In genomic region chr5:143755529-143756141, GRCm38 (mm10) we compare ENCODE assay signal across 30 mouse cellular contexts.
"Had no signal": no experiment of that assay in that cellular context is flagged by ENCODE, and none has a peak within 500 bp of the region (broad histone marks: within the 10 kb centered on the region; RNA-seq: fewer than 3 reads in every experiment).

No protein-coding gene starts in this region.

- H3K27me3 ChIP-seq: limb, embryonic 15.5 days; liver, embryonic 13.5 days; liver, embryonic 15.5 days; lung, embryonic 15.5 days had no signal

- H3K4me2 ChIP-seq: limb, embryonic 12.5 days; limb, embryonic 13.5 days; limb, embryonic 15.5 days; liver, embryonic 11.5 days; liver, embryonic 12.5 days; liver, embryonic 13.5 days; liver, embryonic 15.5 days; lung, embryonic 14.5 days; lung, embryonic 15.5 days; midbrain, embryonic 11.5 days; midbrain, embryonic 12.5 days; midbrain, embryonic 13.5 days; midbrain, embryonic 15.5 days had no signal

- DNase-seq: left cerebral cortex, postnatal 4 days; liver; liver, embryonic 13.5 days; liver, postnatal 0 days; lung, adult 18-20 months; lung, adult 2 months; lung, embryonic 14.5 days; lung, postnatal 10 days; lung, postnatal 14 days; lung, postnatal 36 days; lung, postnatal 4 days; midbrain, embryonic 14.5 days had no signal

- H3K4me1 ChIP-seq: limb, embryonic 15.5 days had no signal

- H3K36me3 ChIP-seq: limb, embryonic 10.5 days; limb, embryonic 12.5 days; limb, embryonic 13.5 days; limb, embryonic 15.5 days; liver, embryonic 12.5 days; liver, embryonic 13.5 days; liver, embryonic 15.5 days; lung, embryonic 15.5 days; midbrain, embryonic 10.5 days; midbrain, embryonic 12.5 days; midbrain, embryonic 13.5 days; midbrain, embryonic 15.5 days had no signal

- H3K4me3 ChIP-seq: left cerebral cortex, adult 2 months; limb, embryonic 10.5 days; limb, embryonic 12.5 days; limb, embryonic 13.5 days; limb, embryonic 15.5 days; liver, embryonic 12.5 days; liver, embryonic 13.5 days; liver, embryonic 15.5 days; lung, embryonic 15.5 days; megakaryocyte, embryonic 14.5 days; midbrain, embryonic 10.5 days; midbrain, embryonic 12.5 days; midbrain, embryonic 13.5 days; midbrain, embryonic 15.5 days; myocyte had no signal

- H3K27ac ChIP-seq: left cerebral cortex, adult 2 months; limb, embryonic 10.5 days; limb, embryonic 12.5 days; limb, embryonic 13.5 days; limb, embryonic 15.5 days; liver, embryonic 12.5 days; liver, embryonic 13.5 days; liver, embryonic 14.5 days; liver, embryonic 15.5 days; lung, embryonic 15.5 days; macrophage; midbrain, embryonic 10.5 days; midbrain, embryonic 12.5 days; midbrain, embryonic 13.5 days; midbrain, embryonic 15.5 days had no signal

- H3K9ac ChIP-seq: limb, embryonic 12.5 days; limb, embryonic 13.5 days; limb, embryonic 15.5 days; liver, embryonic 12.5 days; liver, embryonic 13.5 days; liver, embryonic 14.5 days; liver, embryonic 15.5 days; liver, postnatal 0 days; lung, embryonic 14.5 days; lung, embryonic 15.5 days; midbrain, embryonic 12.5 days; midbrain, embryonic 13.5 days; midbrain, embryonic 15.5 days had no signal

- H3K9me3 ChIP-seq: limb, embryonic 10.5 days; limb, embryonic 12.5 days; limb, embryonic 13.5 days; limb, embryonic 15.5 days; liver, embryonic 12.5 days; liver, embryonic 13.5 days; liver, embryonic 15.5 days; lung, embryonic 15.5 days; midbrain, embryonic 10.5 days; midbrain, embryonic 12.5 days; midbrain, embryonic 13.5 days; midbrain, embryonic 15.5 days had no signal
